Comparison of ENCODE assay signal across 16 mouse cellular contexts in genomic region chr17:43023637-43024217, GRCm38 (mm10). TPM values are rescaled to one million over a fixed set of nuclear protein-coding genes. Genes with fewer than 3 reads are reported as not detected.
DNase-seq lines count a peak whose midpoint lies in the region; ATAC-seq and TF ChIP-seq lines count a peak whose summit lies in the region.
"Had no signal": no experiment of that assay in that cellular context is flagged by ENCODE, and none has a peak within 500 bp of the region (broad histone marks: within the 10 kb centered on the region; RNA-seq: fewer than 3 reads in every experiment).

No protein-coding gene starts in this region.

- DNase-seq in lung, embryonic 14.5 days, result no peak
- no peak for DNase-seq in lung, postnatal 10 days
- DNase-seq in kidney, postnatal 10 days, result peak; percentile 16
- no peak for DNase-seq in liver, embryonic 13.5 days
- DNase-seq in heart, embryonic 10.5 days (ENCODE audit: low spot score), result no peak
- DNase-seq in gastrocnemius, postnatal 10 days, result no peak
- DNase-seq: adrenal gland, postnatal 36 days; cerebellum, adult 18-20 months; gastrocnemius, postnatal 25 days; lung, adult 2 months; spleen, adult 18-20 months had no signal

- no peak overlapping the region for H3K27ac ChIP-seq in lung, embryonic 14.5 days (ENCODE audit: low read depth)
- H3K27ac ChIP-seq in liver, embryonic 13.5 days, result peak overlapping the region; percentile 98
- H3K27ac ChIP-seq in stomach, embryonic 16.5 days (ENCODE audit: low read length), result 0 out of 2 replicates have a peak overlapping the region, but pooled peaks have one; percentile 19
- H3K27ac ChIP-seq in heart, embryonic 10.5 days, result no peak overlapping the region
- H3K27ac ChIP-seq: forebrain, embryonic 12.5 days; neural tube, embryonic 15.5 days had no signal

- no peaks in the 10 kb centered on the region for H3K9me3 ChIP-seq in lung, embryonic 14.5 days (ENCODE audit: low read depth, low read length)
- H3K9me3 ChIP-seq in liver, embryonic 13.5 days (replicated peaks), result no peaks in the 10 kb centered on the region
- H3K9me3 ChIP-seq in stomach, embryonic 16.5 days (replicated peaks; ENCODE audit: control insufficient read depth, low read length), result no peaks in the 10 kb centered on the region
- H3K9me3 ChIP-seq in heart, embryonic 10.5 days, result no peaks in the 10 kb centered on the region
- H3K9me3 ChIP-seq: forebrain, embryonic 12.5 days; megakaryocyte, embryonic 14.5 days; neural tube, embryonic 15.5 days had no signal

- no peak overlapping the region for H3K9ac ChIP-seq in lung, embryonic 14.5 days
- H3K9ac ChIP-seq in liver, embryonic 13.5 days, result peak overlapping the region; percentile 74
- H3K9ac ChIP-seq in stomach, embryonic 16.5 days (ENCODE audit: low read length), result no peak overlapping the region
- H3K9ac ChIP-seq: forebrain, embryonic 12.5 days; neural tube, embryonic 15.5 days had no signal

- H3K4me3 ChIP-seq in lung, embryonic 14.5 days (ENCODE audit: low read depth, low read length), result no peak overlapping the region
- H3K4me3 ChIP-seq in liver, embryonic 13.5 days (replicated peaks), result no peak overlapping the region
- H3K4me3 ChIP-seq in stomach, embryonic 16.5 days (replicated peaks; ENCODE audit: low read length), result no peak overlapping the region
- H3K4me3 ChIP-seq in heart, embryonic 10.5 days, result no peak overlapping the region
- H3K4me3 ChIP-seq: forebrain, embryonic 12.5 days; megakaryocyte, embryonic 14.5 days; neural tube, embryonic 15.5 days had no signal

- no peak for TF ChIP-seq CTCF in lung, embryonic 14.5 days (IDR thresholded peaks at IDR 0.05; ENCODE audit: low read depth)

- H3K4me2 ChIP-seq in lung, embryonic 14.5 days, result no peak overlapping the region
- peak overlapping the region; percentile 64 for H3K4me2 ChIP-seq in liver, embryonic 13.5 days
- H3K4me2 ChIP-seq in stomach, embryonic 16.5 days (ENCODE audit: low read depth, low read length), result no peak overlapping the region
- H3K4me2 ChIP-seq: forebrain, embryonic 12.5 days; neural tube, embryonic 15.5 days had no signal

- 67% methylated on average over 12 of the region's 12 CpGs for WGBS in lung, embryonic 14.5 days
- WGBS in liver, embryonic 13.5 days (ENCODE audit: insufficient replicate concordance), result 76% methylated on average over 12 of the region's 12 CpGs
- WGBS in stomach, embryonic 16.5 days, result 67% methylated on average over 12 of the region's 12 CpGs
- 85% methylated on average over 12 of the region's 12 CpGs for WGBS in heart, embryonic 10.5 days

- H3K4me1 ChIP-seq in lung, embryonic 14.5 days (ENCODE audit: insufficient read depth), result no peaks in the 10 kb centered on the region
- H3K4me1 ChIP-seq in liver, embryonic 13.5 days (replicated peaks), result peaks cover 97% of the 10 kb centered on the region
- 0 out of 2 replicates have a peak, but pooled peaks cover 5% of the 10 kb centered on the region for H3K4me1 ChIP-seq in stomach, embryonic 16.5 days (ENCODE audit: control insufficient read depth, insufficient read depth, low read length)
- H3K4me1 ChIP-seq in heart, embryonic 10.5 days, result no peaks in the 10 kb centered on the region
- H3K4me1 ChIP-seq: forebrain, embryonic 12.5 days had no signal

- no peaks in the 10 kb centered on the region for H3K36me3 ChIP-seq in lung, embryonic 14.5 days (ENCODE audit: insufficient read depth)
- H3K36me3 ChIP-seq in liver, embryonic 13.5 days, result peaks cover 35% of the 10 kb centered on the region
- H3K36me3 ChIP-seq in stomach, embryonic 16.5 days (ENCODE audit: control insufficient read depth, insufficient read depth, low read length), result no peaks in the 10 kb centered on the region
- no peaks in the 10 kb centered on the region for H3K36me3 ChIP-seq in heart, embryonic 10.5 days

- no peaks in the 10 kb centered on the region for H3K27me3 ChIP-seq in lung, embryonic 14.5 days (ENCODE audit: insufficient read depth, low read length)
- no peaks in the 10 kb centered on the region for H3K27me3 ChIP-seq in liver, embryonic 13.5 days
- H3K27me3 ChIP-seq in stomach, embryonic 16.5 days (ENCODE audit: control insufficient read depth, insufficient read depth, low read length), result no peaks in the 10 kb centered on the region
- peaks cover 5% of the 10 kb centered on the region; the same call in 1 of the 2 replicates for H3K27me3 ChIP-seq in heart, embryonic 10.5 days (ENCODE audit: insufficient read depth, poor library complexity, severe bottlenecking)
- H3K27me3 ChIP-seq: forebrain, embryonic 12.5 days; megakaryocyte, embryonic 14.5 days; neural tube, embryonic 15.5 days had no signal

- ATAC-seq in lung, embryonic 14.5 days (ENCODE audit: insufficient read depth), result peak; percentile 38; the same call in 1 of the 2 replicates
- no peak for ATAC-seq in liver, embryonic 13.5 days (ENCODE audit: low read depth)
- ATAC-seq in stomach, embryonic 16.5 days (ENCODE audit: insufficient read depth, low FRiP score), result peak; percentile 68; the same call in 1 of the 2 replicates
- ATAC-seq: midbrain, embryonic 16.5 days had no signal

RNA-seq across cellular contexts. Expression of gene Tnfrsf21, which starts 7.4 kb away (rescaled TPM):
- 39.6 and 41.1 TPM in 2 replicates for polyA plus RNA-seq in lung, embryonic 14.5 days (2014; fragmentation: Nextera tagmentation; extraction: Ambion mirVana)
- 25.6 and 28.7 TPM in 2 replicates for polyA plus RNA-seq in liver, embryonic 13.5 days (2015; fragmentation: Nextera tagmentation; extraction: Ambion mirVana)
- 33.9 and 38.8 TPM in 2 replicates for polyA plus RNA-seq in stomach, embryonic 16.5 days (2015; fragmentation: Nextera tagmentation; extraction: Ambion mirVana)
- 12.7 and 15.0 TPM in 2 replicates for polyA plus RNA-seq in heart, embryonic 10.5 days (2016; fragmentation: Nextera tagmentation; extraction: Ambion mirVana)
- total RNA-seq in gastrocnemius, postnatal 10 days (2021), result 10 to 100 TPM; 34.7 to 41.4 TPM

Comparison
In these comparisons a context has a peak if more than half of its experiments do, and no peak if none do; other contexts are left out.
1. H3K27ac ChIP-seq: peak in liver, embryonic 13.5 days (single experiment) and stomach, embryonic 16.5 days (single experiment); none in lung, embryonic 14.5 days (single experiment) and heart, embryonic 10.5 days (single experiment).